Mouse (Mus musculus) ES-E14 (cell line): ENCODE measurements around the gene Btbd2.

Experiments
- CHD2 ChIP-seq: IDR thresholded peaks from 2 replicates; pipeline ENCODE4 v1.6.1; 2014; ENCODE audit warnings: mild to moderate bottlenecking, low read depth, low read length, inconsistent platforms
- HCFC1 ChIP-seq: IDR thresholded peaks from 2 replicates; pipeline ENCODE4 v1.6.1; 2012; ENCODE audit warnings: low read length, inconsistent platforms, borderline replicate concordance; ENCODE audit not compliant: insufficient read depth
- MAFK ChIP-seq: IDR thresholded peaks from 2 replicates; pipeline ENCODE4 v1.6.1; 2014; ENCODE audit warnings: mild to moderate bottlenecking, low read depth, low read length, inconsistent platforms; ENCODE audit not compliant: insufficient read depth
- ZC3H11A ChIP-seq: IDR thresholded peaks from 2 replicates; pipeline ENCODE4 v1.6.1; 2012; ENCODE audit warnings: low read depth, mild to moderate bottlenecking, inconsistent platforms, low read length, borderline replicate concordance
- ZNF384 ChIP-seq: IDR thresholded peaks from 2 replicates; pipeline ENCODE4 v1.6.1; 2012; ENCODE audit warnings: low read depth, low read length, inconsistent platforms

GRCm38 (mm10) chr10:80596318-80596717, 60.6 kb downstream of the Btbd2 start:
- TF ChIP-seq ZNF384, result no peak
- no peak for TF ChIP-seq HCFC1
- TF ChIP-seq CHD2, result no peak
- TF ChIP-seq ZC3H11A, result no peak
- TF ChIP-seq MAFK, result no peak
